13 mouse cellular contexts compared by ENCODE assay signal in genomic region chr12:31294526-31294925, GRCm38 (mm10). TPM values are rescaled to one million over a fixed set of nuclear protein-coding genes. Genes with fewer than 3 reads are reported as not detected.
A peak's percentile ranks its signal among the peaks of the same experiment; 100 is the strongest.
DNase-seq lines count a peak whose midpoint lies in the region; ATAC-seq and TF ChIP-seq lines count a peak whose summit lies in the region.
"Had no signal": no experiment of that assay in that cellular context is flagged by ENCODE, and none has a peak within 500 bp of the region (broad histone marks: within the 10 kb centered on the region; RNA-seq: fewer than 3 reads in every experiment).

No protein-coding gene starts in this region.

- peaks cover 51% of the 10 kb centered on the region for H3K36me3 ChIP-seq in heart, postnatal 0 days (replicated peaks; ENCODE audit: control insufficient read depth, insufficient read depth, low read length)
- peaks cover 30% of the 10 kb centered on the region for H3K36me3 ChIP-seq in limb, embryonic 15.5 days
- H3K36me3 ChIP-seq in thymus, adult 2 months (ENCODE audit: control insufficient read depth, insufficient read depth, low read length), result no peaks in the 10 kb centered on the region

- TF ChIP-seq CTCF in heart, postnatal 0 days (IDR thresholded peaks at IDR 0.05; ENCODE audit: low read depth), result no peak
- no peak for TF ChIP-seq CTCF in thymus, adult 2 months (IDR thresholded peaks at IDR 0.05; ENCODE audit: borderline replicate concordance, control insufficient read depth, extremely low read depth, insufficient read depth, low read length, poor library complexity)

- no peak overlapping the region for H3K4me2 ChIP-seq in heart, postnatal 0 days (ENCODE audit: low read depth, low read length)
- H3K4me2 ChIP-seq in limb, embryonic 15.5 days, result no peak overlapping the region
- H3K4me2 ChIP-seq: embryonic facial prominence, embryonic 12.5 days had no signal

- no peaks in the 10 kb centered on the region for H3K9me3 ChIP-seq in heart, postnatal 0 days (replicated peaks; ENCODE audit: control insufficient read depth, low read length)
- no peaks in the 10 kb centered on the region for H3K9me3 ChIP-seq in limb, embryonic 15.5 days
- H3K9me3 ChIP-seq: embryonic facial prominence, embryonic 12.5 days had no signal

- 33% methylated on average over 10 of the region's 10 CpGs for WGBS in heart, postnatal 0 days
- 35% methylated on average over 10 of the region's 10 CpGs for WGBS in limb, embryonic 15.5 days
- 90% methylated on average over 10 of the region's 10 CpGs for WGBS in thymus, adult 2 months

- no peak for TF ChIP-seq EP300 in heart, postnatal 0 days (IDR thresholded peaks at IDR 0.05; ENCODE audit: low read depth)

- ATAC-seq in heart, postnatal 0 days (ENCODE audit: insufficient read depth, low read depth), result no peak
- peak; percentile 35; the same call in 1 of the 2 replicates for ATAC-seq in limb, embryonic 15.5 days (ENCODE audit: insufficient number of reproducible peaks, low FRiP score, low TSS enrichment, low read depth)
- ATAC-seq in inflammation-experienced regulatory T-cells, adult 6 months, result no peak

- H3K27me3 ChIP-seq in heart, postnatal 0 days (ENCODE audit: control insufficient read depth, insufficient read depth, low read length), result no peaks in the 10 kb centered on the region
- H3K27me3 ChIP-seq in limb, embryonic 15.5 days, result no peaks in the 10 kb centered on the region
- H3K27me3 ChIP-seq in thymus, adult 2 months (ENCODE audit: control insufficient read depth, insufficient read depth, low read length), result no peaks in the 10 kb centered on the region
- H3K27me3 ChIP-seq: embryonic facial prominence, embryonic 12.5 days had no signal

- no peak overlapping the region for H3K4me3 ChIP-seq in heart, postnatal 0 days (ENCODE audit: low read depth, low read length)
- H3K4me3 ChIP-seq in limb, embryonic 15.5 days, result no peak overlapping the region
- H3K4me3 ChIP-seq in thymus, adult 2 months (ENCODE audit: control insufficient read depth, insufficient read depth, low read length), result no peak overlapping the region
- H3K4me3 ChIP-seq: embryonic facial prominence, embryonic 12.5 days had no signal

- H3K9ac ChIP-seq in heart, postnatal 0 days (replicated peaks; ENCODE audit: low read depth, low read length), result no peak overlapping the region
- H3K9ac ChIP-seq in limb, embryonic 15.5 days, result no peak overlapping the region
- H3K9ac ChIP-seq: embryonic facial prominence, embryonic 12.5 days had no signal

- H3K4me1 ChIP-seq in heart, postnatal 0 days (ENCODE audit: control insufficient read depth, insufficient read depth), result peaks cover 31% of the 10 kb centered on the region
- peaks cover 14% of the 10 kb centered on the region for H3K4me1 ChIP-seq in limb, embryonic 15.5 days
- H3K4me1 ChIP-seq in thymus, adult 2 months (replicated peaks; ENCODE audit: control insufficient read depth, insufficient read depth, low read length), result no peaks in the 10 kb centered on the region

- peak overlapping the region; percentile 92 for H3K27ac ChIP-seq in heart, postnatal 0 days (ENCODE audit: low read depth)
- H3K27ac ChIP-seq in limb, embryonic 15.5 days, result peak overlapping the region; percentile 47; the same call in 1 of the 2 replicates
- H3K27ac ChIP-seq in thymus, adult 2 months (ENCODE audit: control insufficient read depth, insufficient read depth, low read length), result no peak overlapping the region
- H3K27ac ChIP-seq: embryonic facial prominence, embryonic 12.5 days had no signal

- DNase-seq in kidney, adult 9 months, result peak; percentile 65
- DNase-seq in kidney, postnatal 14 days, result no peak
- no peak for DNase-seq in heart, postnatal 0 days (ENCODE audit: low spot score)
- peak; percentile 59 for DNase-seq in lung, postnatal 36 days
- no peak for DNase-seq in thymus, adult 2 months
- no peak for DNase-seq in gastrocnemius, postnatal 10 days
- DNase-seq: thymus, postnatal 25 days had no signal

- no peak for TF ChIP-seq POLR2A in thymus, adult 2 months (IDR thresholded peaks at IDR 0.05; ENCODE audit: control insufficient read depth, extremely low read depth, insufficient read depth, low read length, poor library complexity)

RNA-seq across cellular contexts. Expression of gene Lamb1, which starts 29.5 kb away (rescaled TPM):
- total RNA-seq in heart, postnatal 0 days (2014; rRNA removed; ENCODE audit: low replicate concordance), result 189 TPM in 2 replicates
- polyA plus RNA-seq in heart, postnatal 0 days (2015; fragmentation: Nextera tagmentation; extraction: Ambion mirVana), result 53.2 and 60.8 TPM in 2 replicates
- 68.1 and 71.0 TPM in 2 replicates for polyA plus RNA-seq in limb, embryonic 15.5 days (2015; fragmentation: Nextera tagmentation; extraction: Ambion mirVana)
- not detected for polyA plus RNA-seq in inflammation-experienced regulatory T-cells, adult 6 months (2017; shearing (Covaris generic))
- 14.0 TPM in 2 replicates for polyA plus RNA-seq in thymus, adult 2 months (2012; rRNA removed)
- total RNA-seq in gastrocnemius, postnatal 10 days (2021), result 100 to 1,000 TPM; 155 to 176 TPM

RNA-seq across cellular contexts. Expression of gene Gm6993, which starts 54.0 kb away (rescaled TPM):
- not detected in 2 replicates for total RNA-seq in heart, postnatal 0 days (2014; rRNA removed; ENCODE audit: low replicate concordance)
- not detected in 2 replicates for polyA plus RNA-seq in heart, postnatal 0 days (2015; fragmentation: Nextera tagmentation; extraction: Ambion mirVana)
- not detected in 2 replicates for polyA plus RNA-seq in limb, embryonic 15.5 days (2015; fragmentation: Nextera tagmentation; extraction: Ambion mirVana)
- polyA plus RNA-seq in inflammation-experienced regulatory T-cells, adult 6 months (2017; shearing (Covaris generic)), result not detected
- polyA plus RNA-seq in thymus, adult 2 months (2012; rRNA removed), result not detected in 2 replicates
- total RNA-seq in gastrocnemius, postnatal 10 days (2021), result not detected
- total RNA-seq: left cerebral cortex, postnatal 36 days; monocyte, adult 5-6 weeks had no signal
- polyA plus RNA-seq: embryonic facial prominence, embryonic 12.5 days; frontal cortex, adult 2 months had no signal

RNA-seq across cellular contexts. Expression of gene Dld, which starts 56.7 kb away (rescaled TPM):
- 91.6 and 125 TPM in 2 replicates for total RNA-seq in heart, postnatal 0 days (2014; rRNA removed; ENCODE audit: low replicate concordance)
- polyA plus RNA-seq in heart, postnatal 0 days (2015; fragmentation: Nextera tagmentation; extraction: Ambion mirVana), result 372 and 377 TPM in 2 replicates
- 119 and 123 TPM in 2 replicates for polyA plus RNA-seq in limb, embryonic 15.5 days (2015; fragmentation: Nextera tagmentation; extraction: Ambion mirVana)
- 100 to 1,000 TPM in 1 of 3 experiments, 10 to 100 TPM in 2; 92.6 to 105 (median 93.2) TPM for polyA plus RNA-seq in inflammation-experienced regulatory T-cells, adult 6 months (2017; shearing (Covaris generic))
- polyA plus RNA-seq in thymus, adult 2 months (2012; rRNA removed), result 15.3 and 17.4 TPM in 2 replicates
- total RNA-seq in gastrocnemius, postnatal 10 days (2021), result 100 to 1,000 TPM; 175 to 214 TPM

Comparison
In these comparisons a context has a peak if more than half of its experiments do, and no peak if none do; other contexts are left out.
1. DNase-seq: peak in kidney, adult 9 months (single experiment) and lung, postnatal 36 days (single experiment); none in kidney, postnatal 14 days (single experiment), heart, postnatal 0 days (single experiment), thymus, adult 2 months (single experiment) and gastrocnemius, postnatal 10 days (single experiment).
2. RNA of gene Lamb1, which starts 29.5 kb away (polyA plus RNA-seq): 68.1 to 71.0 TPM in limb, embryonic 15.5 days, 53.2 to 60.8 TPM in heart, postnatal 0 days and 14.0 TPM in thymus, adult 2 months; not detected in inflammation-experienced regulatory T-cells, adult 6 months; every median in the first group is over 10 times any median in the second.